Mouse (Mus musculus): Measurements from ENCODE around the gene Tacr2. TPM values are rescaled to one million over a fixed set of nuclear protein-coding genes. Genes with fewer than 3 reads are reported as not detected.

Gene Tacr2
- polyA plus RNA-seq, 1 experiment, result 0.19 TPM

DNA sequence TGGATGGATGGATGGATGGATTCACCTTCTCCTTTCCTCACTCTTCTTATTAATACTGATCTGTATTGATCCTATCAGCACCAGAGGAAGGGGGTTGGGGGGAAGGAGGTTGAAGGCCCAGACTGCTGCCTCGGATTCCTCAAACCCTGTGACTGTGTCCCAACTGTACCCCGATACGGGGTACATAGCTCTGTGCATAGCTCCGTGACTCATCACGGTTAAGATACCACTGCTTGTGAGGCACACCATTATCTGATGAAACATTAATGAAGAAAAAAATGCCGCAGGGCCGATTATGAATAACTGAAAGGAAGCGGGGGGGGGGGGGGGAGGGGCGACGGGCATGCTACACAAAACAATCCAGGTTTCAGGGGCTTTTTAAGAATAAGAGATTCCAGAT lies 60.9 kb downstream of the Tacr2 start:
- H3K27me3 ChIP-seq (ENCODE audit: control insufficient read depth, insufficient read depth, low read length), result no peaks in the 10 kb centered on the region
- TF ChIP-seq POLR2A (IDR thresholded peaks at IDR 0.05; ENCODE audit: control insufficient read depth, extremely low read depth, insufficient read depth, low read length, poor library complexity) (no peak), CTCF (IDR thresholded peaks at IDR 0.05; ENCODE audit: borderline replicate concordance, control insufficient read depth, extremely low read depth, insufficient read depth, low read length, poor library complexity) (no peak)
- H3K4me1 ChIP-seq (replicated peaks; ENCODE audit: control insufficient read depth, insufficient read depth, low read length), result peaks cover 5% of the 10 kb centered on the region
- 47% methylated on average over 10 of the region's 10 CpGs for WGBS
- no peaks in the 10 kb centered on the region for H3K36me3 ChIP-seq (ENCODE audit: control insufficient read depth, insufficient read depth, low read length)
- H3K27ac ChIP-seq (ENCODE audit: control insufficient read depth, insufficient read depth, low read length), result no peak overlapping the region
- no peak for DNase-seq
- H3K4me3 ChIP-seq (ENCODE audit: control insufficient read depth, insufficient read depth, low read length), result no peak overlapping the region

DNA sequence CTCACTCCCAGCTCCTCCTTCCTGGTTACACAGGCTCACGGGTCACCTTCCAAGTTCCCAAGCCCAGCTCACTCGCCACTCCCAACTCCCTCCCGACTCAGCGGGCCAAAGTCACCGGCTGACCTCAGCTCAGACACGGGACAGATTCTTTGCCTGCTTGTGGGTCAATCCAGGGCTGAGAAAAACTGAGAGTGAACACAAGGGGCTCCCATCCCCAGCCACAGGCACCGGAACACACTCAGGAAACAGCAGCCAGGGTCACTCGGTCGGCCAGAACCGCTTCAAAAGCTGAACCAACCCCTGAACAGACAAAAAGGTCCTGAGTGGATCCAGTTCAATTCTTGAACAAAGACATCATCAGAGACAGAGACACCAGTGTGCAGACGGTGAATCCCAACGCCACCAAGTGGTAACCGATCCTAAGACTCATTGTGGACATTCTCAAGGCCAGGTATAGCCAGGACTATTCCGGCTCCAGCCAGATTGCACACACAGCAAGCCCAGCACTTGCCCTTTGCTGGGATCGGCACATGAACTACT lies 61.7 kb downstream of the Tacr2 start:
- WGBS, result 80% methylated on average over 15 of the region's 15 CpGs
- no peak for DNase-seq
- H3K27ac ChIP-seq (ENCODE audit: control insufficient read depth, insufficient read depth, low read length), result no peak overlapping the region
- H3K36me3 ChIP-seq (ENCODE audit: control insufficient read depth, insufficient read depth, low read length), result no peaks in the 10 kb centered on the region
- no peak for TF ChIP-seq POLR2A (IDR thresholded peaks at IDR 0.05; ENCODE audit: control insufficient read depth, extremely low read depth, insufficient read depth, low read length, poor library complexity)
- no peak overlapping the region for H3K4me3 ChIP-seq (ENCODE audit: control insufficient read depth, insufficient read depth, low read length)
- H3K27me3 ChIP-seq (ENCODE audit: control insufficient read depth, insufficient read depth, low read length), result no peaks in the 10 kb centered on the region
- peaks cover 5% of the 10 kb centered on the region for H3K4me1 ChIP-seq (replicated peaks; ENCODE audit: control insufficient read depth, insufficient read depth, low read length)

Other genes starting within 250 kb of the Tacr2 start
- gene Neurog3, start 119.3 kb upstream of the Tacr2 start, polyA plus RNA-seq (2012; rRNA removed), result 0.20 and 0.22 TPM in 2 replicates
- gene Fam241b, start 108.5 kb upstream of the Tacr2 start, polyA plus RNA-seq (2012; rRNA removed), result 2.3 and 4.0 TPM in 2 replicates
- 12.7 and 13.7 TPM in 2 replicates for gene Tspan15, start 21.2 kb upstream of the Tacr2 start, polyA plus RNA-seq (2012; rRNA removed)
- gene Hk1, start 127.5 kb downstream of the Tacr2 start, polyA plus RNA-seq (2012; rRNA removed), result 52.1 and 55.5 TPM in 2 replicates
- 0.15 and 0.17 TPM in 2 replicates for gene Hkdc1, start 170.1 kb downstream of the Tacr2 start, polyA plus RNA-seq (2012; rRNA removed)
- 0.27 TPM in 1 of 2 replicates, not detected in the other for gene 4930507D05Rik, start 197.1 kb downstream of the Tacr2 start, polyA plus RNA-seq (2012; rRNA removed)
- 20.1 and 21.2 TPM in 2 replicates for gene Supv3l1, start 197.3 kb downstream of the Tacr2 start, polyA plus RNA-seq (2012; rRNA removed)
- 9.3 and 11.4 TPM in 2 replicates for gene Vps26a, start 234.4 kb downstream of the Tacr2 start, polyA plus RNA-seq (2012; rRNA removed)

All from thymus, adult 2 months (tissue).